Mouse (Mus musculus): Measurements from ENCODE around the gene Tmem100. TPM values are rescaled to one million over a fixed set of nuclear protein-coding genes. Genes with fewer than 3 reads are reported as not detected.

Gene Tmem100
- polyA plus RNA-seq, 1 experiment from 2014 or later, result 5.8 TPM

GRCm38 (mm10) chr11:90003386-90003785, 26.8 kb upstream of the Tmem100 start:
- WGBS, result 93% methylated on average over 4 of the region's 4 CpGs
- Histone ChIP-seq H3K27ac (ENCODE audit: low read depth, low read length) (no peak overlapping the region), H3K36me3 (ENCODE audit: control insufficient read depth, insufficient read depth, low read length) (no peaks in the 10 kb centered on the region), H3K9me3 (ENCODE audit: control insufficient read depth, low read length) (no peaks in the 10 kb centered on the region), H3K27me3 (ENCODE audit: control insufficient read depth, insufficient read depth, low read length) (no peaks in the 10 kb centered on the region), H3K4me3 (ENCODE audit: low read depth, low read length) (no peak overlapping the region), H3K4me1 (replicated peaks; ENCODE audit: control insufficient read depth, insufficient read depth, low read length) (no peaks in the 10 kb centered on the region; the same call in 1 of the 2 replicates), H3K4me2 (ENCODE audit: low read depth, low read length, severe bottlenecking) (no peak overlapping the region), H3K9ac (ENCODE audit: low read length) (no peak overlapping the region)
- ATAC-seq (replicated peaks; ENCODE audit: low FRiP score), result no peak
- no peak for DNase-seq (ENCODE audit: low spot score)

- WGBS, result 83% methylated on average over 4 of the region's 4 CpGs
- ATAC-seq (replicated peaks; ENCODE audit: low FRiP score), result no peak
- Histone ChIP-seq H3K9me3 (ENCODE audit: control insufficient read depth, low read length) (no peaks in the 10 kb centered on the region), H3K9ac (ENCODE audit: low read length) (no peak overlapping the region), H3K27ac (ENCODE audit: low read depth, low read length) (no peak overlapping the region), H3K36me3 (ENCODE audit: control insufficient read depth, insufficient read depth, low read length) (no peaks in the 10 kb centered on the region), H3K27me3 (ENCODE audit: control insufficient read depth, insufficient read depth, low read length) (no peaks in the 10 kb centered on the region), H3K4me2 (ENCODE audit: low read depth, low read length, severe bottlenecking) (no peak overlapping the region), H3K4me1 (replicated peaks; ENCODE audit: control insufficient read depth, insufficient read depth, low read length) (no peaks in the 10 kb centered on the region; the same call in 1 of the 2 replicates), H3K4me3 (ENCODE audit: low read depth, low read length) (no peak overlapping the region)
- DNase-seq (ENCODE audit: low spot score), result no peak
These were observed 24.0 kb upstream of the Tmem100 start for GRCm38 (mm10) chr11:90006111-90006510.

- Histone ChIP-seq H3K4me2 (ENCODE audit: low read depth, low read length, severe bottlenecking) (no peak overlapping the region), H3K27me3 (ENCODE audit: control insufficient read depth, insufficient read depth, low read length) (no peaks in the 10 kb centered on the region), H3K4me3 (ENCODE audit: low read depth, low read length) (no peak overlapping the region), H3K4me1 (replicated peaks; ENCODE audit: control insufficient read depth, insufficient read depth, low read length) (no peaks in the 10 kb centered on the region), H3K27ac (ENCODE audit: low read depth, low read length) (no peak overlapping the region), H3K36me3 (ENCODE audit: control insufficient read depth, insufficient read depth, low read length) (no peaks in the 10 kb centered on the region), H3K9me3 (ENCODE audit: control insufficient read depth, low read length) (no peaks in the 10 kb centered on the region), H3K9ac (ENCODE audit: low read length) (no peak overlapping the region)
- DNase-seq (ENCODE audit: low spot score), result no peak
- ATAC-seq (replicated peaks; ENCODE audit: low FRiP score), result no peak
- 30% methylated on average over 7 of the region's 7 CpGs for WGBS
These were observed 22.2 kb upstream of the Tmem100 start for GRCm38 (mm10) chr11:90007791-90008531.

DNA sequence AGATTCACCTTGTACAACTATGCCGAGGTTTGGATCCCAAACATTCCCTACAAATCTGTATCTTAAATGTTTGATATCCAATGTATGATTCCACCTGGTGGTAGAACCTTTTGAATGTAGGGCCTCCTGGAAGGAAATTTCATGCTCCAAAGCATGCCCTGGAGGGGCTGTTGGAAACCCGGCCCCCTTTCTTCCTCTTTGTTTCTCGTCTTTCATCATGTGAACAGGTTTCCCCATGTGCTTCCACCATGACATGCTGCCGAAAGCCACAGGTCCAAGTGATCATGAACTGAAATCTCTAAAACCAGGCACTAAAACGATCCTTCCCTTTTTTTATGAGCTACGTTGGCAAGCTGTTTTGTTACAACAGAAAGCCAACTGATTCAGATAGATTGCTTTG, 16.5 kb upstream of the Tmem100 start:
- Histone ChIP-seq H3K9ac (ENCODE audit: low read length) (no peak overlapping the region), H3K4me1 (replicated peaks; ENCODE audit: control insufficient read depth, insufficient read depth, low read length) (no peaks in the 10 kb centered on the region), H3K4me3 (ENCODE audit: low read depth, low read length) (no peak overlapping the region), H3K4me2 (ENCODE audit: low read depth, low read length, severe bottlenecking) (no peak overlapping the region), H3K27me3 (ENCODE audit: control insufficient read depth, insufficient read depth, low read length) (no peaks in the 10 kb centered on the region), H3K27ac (ENCODE audit: low read depth, low read length) (no peak overlapping the region), H3K9me3 (ENCODE audit: control insufficient read depth, low read length) (no peaks in the 10 kb centered on the region), H3K36me3 (ENCODE audit: control insufficient read depth, insufficient read depth, low read length) (no peaks in the 10 kb centered on the region)
- ATAC-seq (replicated peaks; ENCODE audit: low FRiP score) (no peak), DNase-seq (ENCODE audit: low spot score) (no peak)
- 92% methylated on average over 6 of the region's 6 CpGs for WGBS

- Histone ChIP-seq H3K9me3 (ENCODE audit: control insufficient read depth, low read length) (no peaks in the 10 kb centered on the region), H3K4me1 (replicated peaks; ENCODE audit: control insufficient read depth, insufficient read depth, low read length) (no peaks in the 10 kb centered on the region), H3K27ac (ENCODE audit: low read depth, low read length) (no peak overlapping the region), H3K27me3 (ENCODE audit: control insufficient read depth, insufficient read depth, low read length) (no peaks in the 10 kb centered on the region), H3K9ac (ENCODE audit: low read length) (no peak overlapping the region), H3K4me3 (ENCODE audit: low read depth, low read length) (no peak overlapping the region), H3K36me3 (ENCODE audit: control insufficient read depth, insufficient read depth, low read length) (no peaks in the 10 kb centered on the region), H3K4me2 (ENCODE audit: low read depth, low read length, severe bottlenecking) (no peak overlapping the region)
- DNase-seq (ENCODE audit: low spot score) (no peak), ATAC-seq (replicated peaks; ENCODE audit: low FRiP score) (no peak)
- 59% methylated on average over 7 of the region's 7 CpGs for WGBS
These were observed 14.9 kb upstream of the Tmem100 start for GRCm38 (mm10) chr11:90015281-90015680.

GRCm38 (mm10) chr11:90019161-90019560, 11.0 kb upstream of the Tmem100 start:
- no peak for DNase-seq (ENCODE audit: low spot score)
- H3K27ac ChIP-seq (ENCODE audit: low read depth, low read length), result no peak overlapping the region

GRCm38 (mm10) chr11:90025891-90026801, 4.0 kb upstream of the Tmem100 start:
- no peaks in the 10 kb centered on the region for H3K9me3 ChIP-seq (ENCODE audit: control insufficient read depth, low read length)
- no peak overlapping the region for H3K4me3 ChIP-seq (ENCODE audit: low read depth, low read length)

More at GRCm38 (mm10) chr11:90019161-90019560, 11.0 kb upstream of the Tmem100 start:
- Histone ChIP-seq H3K4me2 (ENCODE audit: low read depth, low read length, severe bottlenecking) (no peak overlapping the region), H3K4me1 (replicated peaks; ENCODE audit: control insufficient read depth, insufficient read depth, low read length) (no peaks in the 10 kb centered on the region), H3K4me3 (ENCODE audit: low read depth, low read length) (no peak overlapping the region), H3K27me3 (ENCODE audit: control insufficient read depth, insufficient read depth, low read length) (no peaks in the 10 kb centered on the region), H3K36me3 (ENCODE audit: control insufficient read depth, insufficient read depth, low read length) (no peaks in the 10 kb centered on the region), H3K9ac (ENCODE audit: low read length) (no peak overlapping the region), H3K9me3 (ENCODE audit: control insufficient read depth, low read length) (no peaks in the 10 kb centered on the region)
- ATAC-seq (replicated peaks; ENCODE audit: low FRiP score), result no peak
- 23% methylated on average over 7 of the region's 7 CpGs for WGBS

DNA sequence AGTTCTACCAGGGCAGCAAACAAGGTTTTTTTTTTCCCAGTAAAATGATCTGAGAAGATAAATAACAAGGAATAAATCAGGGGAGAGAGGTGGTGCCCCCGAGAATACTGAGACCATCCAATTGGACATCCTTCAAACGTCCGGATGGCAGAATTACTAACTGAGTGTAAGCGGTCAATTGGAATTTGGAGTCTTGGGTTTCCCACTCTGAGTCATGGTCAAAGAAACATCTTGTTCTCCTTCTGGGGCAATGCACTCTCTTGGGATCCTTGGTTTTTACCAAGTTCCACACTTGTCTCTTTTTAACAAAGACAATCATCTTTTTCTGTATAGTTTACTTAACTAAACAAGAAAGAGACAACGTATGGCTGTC, 3.4 kb upstream of the Tmem100 start:
- 75% methylated on average over 5 of the region's 5 CpGs for WGBS

More at GRCm38 (mm10) chr11:90025891-90026801, 4.0 kb upstream of the Tmem100 start:
- no peak overlapping the region for H3K4me2 ChIP-seq (ENCODE audit: low read depth, low read length, severe bottlenecking)
- DNase-seq (ENCODE audit: low spot score), result no peak
- H3K9ac ChIP-seq (ENCODE audit: low read length), result no peak overlapping the region
- H3K4me1 ChIP-seq (replicated peaks; ENCODE audit: control insufficient read depth, insufficient read depth, low read length), result no peaks in the 10 kb centered on the region; the same call in 1 of the 2 replicates
- H3K36me3 ChIP-seq (ENCODE audit: control insufficient read depth, insufficient read depth, low read length), result no peaks in the 10 kb centered on the region
- 67% methylated on average over 14 of the region's 14 CpGs for WGBS
- H3K27ac ChIP-seq (ENCODE audit: low read depth, low read length), result no peak overlapping the region
- no peak for ATAC-seq (replicated peaks; ENCODE audit: low FRiP score)
- H3K27me3 ChIP-seq (ENCODE audit: control insufficient read depth, insufficient read depth, low read length), result peaks cover under 1% of the 10 kb centered on the region; the same call in 1 of the 2 replicates

More for the DNA sequence above, 3.4 kb upstream of the Tmem100 start:
- Histone ChIP-seq H3K36me3 (ENCODE audit: control insufficient read depth, insufficient read depth, low read length) (no peaks in the 10 kb centered on the region), H3K4me2 (ENCODE audit: low read depth, low read length, severe bottlenecking) (no peak overlapping the region), H3K27me3 (ENCODE audit: control insufficient read depth, insufficient read depth, low read length) (peaks cover 6% of the 10 kb centered on the region), H3K27ac (ENCODE audit: low read depth, low read length) (no peak overlapping the region), H3K9ac (ENCODE audit: low read length) (no peak overlapping the region), H3K4me1 (replicated peaks; ENCODE audit: control insufficient read depth, insufficient read depth, low read length) (no peaks in the 10 kb centered on the region; the same call in 1 of the 2 replicates), H3K4me3 (ENCODE audit: low read depth, low read length) (no peak overlapping the region), H3K9me3 (ENCODE audit: control insufficient read depth, low read length) (no peaks in the 10 kb centered on the region)
- ATAC-seq (replicated peaks; ENCODE audit: low FRiP score) (no peak), DNase-seq (ENCODE audit: low spot score) (no peak)

Data from forebrain, embryonic 11.5 days (tissue).